Mouse (Mus musculus) layer of hippocampus, adult 9-10 months (tissue): Measurements from ENCODE around the gene Gm14085.

Source experiments
- DNase-seq: peaks from one replicate; pipeline ENCODE4 v3.0.0; 2022; ENCODE audit warnings: low spot score

The Gm14085 gene

GRCm38 (mm10) chr2:122561221-122561620 lies 76.5 kb downstream of the Gm14085 start:
- no peak for DNase-seq

- no peak for DNase-seq
Measured at GRCm38 (mm10) chr2:122562251-122562650, 77.5 kb downstream of the Gm14085 start.

- peak; percentile 30 for DNase-seq
Measured at GRCm38 (mm10) chr2:122569439-122569838, 84.7 kb downstream of the Gm14085 start.

GRCm38 (mm10) chr2:122570430-122570829 lies 85.7 kb downstream of the Gm14085 start:
- no peak for DNase-seq

- DNase-seq, result no peak
Measured at GRCm38 (mm10) chr2:122571326-122571725, 86.6 kb downstream of the Gm14085 start.

- DNase-seq, result no peak
Measured at GRCm38 (mm10) chr2:122572438-122572837, 87.7 kb downstream of the Gm14085 start.

GRCm38 (mm10) chr2:122575470-122575869 lies 90.7 kb downstream of the Gm14085 start:
- no peak for DNase-seq

GRCm38 (mm10) chr2:122576295-122576694 lies 91.6 kb downstream of the Gm14085 start:
- no peak for DNase-seq

- DNase-seq, result no peak
Measured at GRCm38 (mm10) chr2:122577316-122577715, 92.6 kb downstream of the Gm14085 start.
